Mouse (Mus musculus): ENCODE measurements around the gene Gm20937.
"Not testable (repeated sequence)": the region's sequence is repeated elsewhere in the genome, so short reads cannot be mapped to it uniquely, and the experiment has no call there.

Gene Gm20937

DNA sequence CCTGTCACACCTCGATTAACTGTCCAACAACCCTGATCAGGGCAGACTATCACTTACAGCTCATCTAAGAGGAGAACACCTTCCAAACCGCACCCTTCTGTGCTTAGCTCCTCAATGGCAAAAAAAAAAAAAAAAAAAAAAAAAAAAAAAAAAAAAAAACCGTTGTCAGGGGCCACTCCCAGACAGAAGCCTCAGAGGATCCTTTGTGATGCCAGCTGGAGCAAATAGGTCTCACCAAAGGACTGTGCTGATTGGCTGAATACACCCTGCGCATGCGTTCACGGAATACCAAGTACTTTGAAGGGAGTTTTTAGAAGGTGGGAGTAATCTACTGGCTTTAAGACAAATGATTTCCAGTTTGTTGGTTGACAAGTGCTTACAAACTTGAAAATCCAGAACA, at the start of gene Gm20937:
Gene Gm20937 (minus strand): TSS at position 101 of the 400 bp plus-strand sequence.
- not testable (repeated sequence) for DNase-seq

Measured in right cerebral cortex, postnatal 25 days (tissue).